Mouse (Mus musculus): Measurements from ENCODE around the gene Tgoln1.

DNA sequence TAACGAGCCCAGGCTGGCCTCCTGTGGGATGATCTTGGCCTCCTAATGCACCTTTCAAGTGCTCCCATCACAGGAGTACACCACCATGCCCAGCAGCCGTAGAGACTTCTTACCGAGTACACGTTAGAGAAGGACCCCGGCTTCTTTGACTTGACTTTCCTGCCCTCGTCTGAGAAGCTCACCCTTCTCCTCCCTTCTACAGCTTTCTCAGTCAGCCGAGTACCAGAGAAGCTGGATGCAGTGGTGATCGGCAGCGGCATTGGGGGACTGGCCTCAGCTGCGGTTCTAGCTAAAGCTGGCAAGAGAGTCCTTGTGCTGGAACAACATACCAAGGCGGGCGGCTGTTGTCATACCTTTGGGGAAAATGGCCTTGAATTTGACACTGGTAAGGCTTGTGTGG lies 16.0 kb downstream of the Tgoln1 start:
- TF ChIP-seq POLR2A (IDR thresholded peaks at IDR 0.05; ENCODE audit: borderline replicate concordance, low read depth, low read length) (no peak), CTCF (IDR thresholded peaks at IDR 0.05; ENCODE audit: low read depth, low read length) (no peak)
